Mouse (Mus musculus) MEL (cell line): ENCODE measurements at regions not wholly inside any gene's neighbourhood (a gene's known extent, or its start where the extent isn't known, plus 50 kb on each side); places are given as distances from the start of the nearest gene placed in this dataset.

Experiments used
- DNase-seq: peaks from one replicate; pipeline ENCODE4 v3.0.0; 2011; ENCODE audit warnings: low read depth, low spot score
- H3K27ac ChIP-seq: 2 replicates; pipeline ENCODE4 v1.5.1; 2012; ENCODE audit warnings: low read depth, mild to moderate bottlenecking, control low read depth, low read length, moderate library complexity; ENCODE audit not compliant: control insufficient read depth
- H3K27me3 ChIP-seq, 2 experiments: fragments of 150-350 bp in 1 of 2; sonication (generic) in 1 of 2; 2 replicates each; pipeline ENCODE4 v1.6.1; 2012; ENCODE audit warnings: low read length in 2 of 2, mild to moderate bottlenecking in 2 of 2, improper control_type of control experiment in 1 of 2, moderate library complexity in 1 of 2; ENCODE audit not compliant: insufficient read depth in 2 of 2, control insufficient read depth in 1 of 2
- H3K36me3 ChIP-seq, 2 experiments: 2 replicates each; pipeline ENCODE4 v1.6.1; 2012 to 2014; ENCODE audit warnings: low read length in 2 of 2, improper control_type of control experiment in 1 of 2, inconsistent platforms in 1 of 2, mild to moderate bottlenecking in 1 of 2; ENCODE audit not compliant: insufficient read depth in 2 of 2, control insufficient read depth in 1 of 2
- H3K4me1 ChIP-seq, 2 experiments: fragments of 150-350 bp in 1 of 2; sonication (generic) in 1 of 2; 2 replicates each; pipeline ENCODE4 v1.6.1; 2012; ENCODE audit warnings: low read length in 2 of 2, improper control_type of control experiment in 1 of 2, mild to moderate bottlenecking in 1 of 2; ENCODE audit not compliant: insufficient read depth in 2 of 2, control insufficient read depth in 1 of 2
- H3K4me3 ChIP-seq, 2 experiments: fragments of 150-350 bp in 1 of 2; sonication (generic) in 1 of 2; 2 replicates each; pipeline ENCODE4 v1.5.1; 2012; ENCODE audit warnings: low read depth in 2 of 2, low read length in 2 of 2, mild to moderate bottlenecking in 2 of 2, moderate library complexity in 2 of 2, control low read depth in 1 of 2, improper control_type of control experiment in 1 of 2; ENCODE audit not compliant: control insufficient read depth in 1 of 2, insufficient read depth in 1 of 2
- H3K79me2 ChIP-seq: 2 replicates; pipeline ENCODE4 v1.6.1; 2012; ENCODE audit warnings: mild to moderate bottlenecking, low read length, moderate library complexity; ENCODE audit not compliant: control insufficient read depth, poor library complexity, insufficient read depth
- H3K9ac ChIP-seq: 2 replicates; pipeline ENCODE4 v1.6.1; 2012; ENCODE audit warnings: low read depth, mild to moderate bottlenecking, control low read depth, low read length, moderate library complexity; ENCODE audit not compliant: control insufficient read depth, poor library complexity, severe bottlenecking
- H3K9me3 ChIP-seq: fragments of 150-350 bp; sonication (generic); replicated peaks from 2 replicates; pipeline ENCODE4 v1.6.1; 2012; ENCODE audit warnings: mild to moderate bottlenecking, low read length, improper control_type of control experiment, moderate library complexity; ENCODE audit not compliant: insufficient read depth
- CHD2 ChIP-seq: IDR thresholded peaks from 2 replicates; pipeline ENCODE4 v1.6.1; 2011; ENCODE audit warnings: low read length, improper control_type of control experiment
- CTCF ChIP-seq, 3 experiments: IDR thresholded peaks in 2 of 3; conservative IDR thresholded peaks in 1 of 3; 2 replicates each; pipeline ENCODE4 v1.5.1; 2011 to 2012; ENCODE audit warnings: low read length in 3 of 3, low read depth in 2 of 3, mild to moderate bottlenecking in 2 of 3, improper control_type of control experiment in 1 of 3, inconsistent platforms in 1 of 3, mixed read lengths in 1 of 3, moderate library complexity in 1 of 3; ENCODE audit not compliant: control insufficient read depth in 1 of 3, insufficient read depth in 1 of 3, poor library complexity in 1 of 3, severe bottlenecking in 1 of 3
- E2F4 ChIP-seq: IDR thresholded peaks from 2 replicates; pipeline ENCODE4 v1.6.1; 2011; ENCODE audit warnings: low read depth, low read length, improper control_type of control experiment, borderline replicate concordance
- GABPA ChIP-seq: IDR thresholded peaks from 2 replicates; pipeline ENCODE4 v1.6.1; 2012; ENCODE audit warnings: low read depth, mild to moderate bottlenecking, inconsistent platforms, low read length, improper control_type of control experiment, moderate library complexity
- GATA1 ChIP-seq: IDR thresholded peaks from 2 replicates; pipeline ENCODE4 v1.6.1; 2011; ENCODE audit warnings: low read depth, low read length, improper control_type of control experiment
- MAFK ChIP-seq: IDR thresholded peaks from 2 replicates; pipeline ENCODE4 v1.6.1; 2011; ENCODE audit warnings: low read depth, mild to moderate bottlenecking, low read length, improper control_type of control experiment, borderline replicate concordance
- MAZ ChIP-seq: IDR thresholded peaks from 2 replicates; pipeline ENCODE4 v1.6.1; 2012; ENCODE audit warnings: low read depth, mild to moderate bottlenecking, inconsistent platforms, low read length, improper control_type of control experiment
- MEF2A ChIP-seq: IDR thresholded peaks from 2 replicates; pipeline ENCODE4 v1.6.1; 2014; ENCODE audit warnings: low read depth, mild to moderate bottlenecking, inconsistent platforms, low read length, improper control_type of control experiment; ENCODE audit not compliant: poor library complexity, insufficient replicate concordance, severe bottlenecking; ENCODE audit errors: extremely low read depth
- MXI1 ChIP-seq: IDR thresholded peaks from 2 replicates; pipeline ENCODE4 v1.6.1; 2011; ENCODE audit warnings: mild to moderate bottlenecking, low read depth, low read length, improper control_type of control experiment
- MYC ChIP-seq: IDR thresholded peaks from 2 replicates; pipeline ENCODE4 v1.6.1; 2011; ENCODE audit warnings: low read depth, mild to moderate bottlenecking, low read length, improper control_type of control experiment, moderate library complexity
- POLR2A ChIP-seq, 2 experiments: IDR thresholded peaks; 2 replicates each; pipeline ENCODE4 v1.6.1; 2011 to 2012; ENCODE audit warnings: low read length in 2 of 2, mild to moderate bottlenecking in 2 of 2, control low read depth in 1 of 2, improper control_type of control experiment in 1 of 2, low read depth in 1 of 2, moderate library complexity in 1 of 2; ENCODE audit not compliant: control insufficient read depth in 1 of 2, insufficient read depth in 1 of 2, poor library complexity in 1 of 2
- POLR2AphosphoS5 ChIP-seq: IDR thresholded peaks from 2 replicates; pipeline ENCODE4 v1.6.1; 2012; ENCODE audit warnings: low read depth, borderline replicate concordance, mild to moderate bottlenecking, inconsistent platforms, low read length, moderate library complexity, mixed read lengths
- RAD21 ChIP-seq: IDR thresholded peaks from 2 replicates; pipeline ENCODE4 v1.6.1; 2011; ENCODE audit warnings: mild to moderate bottlenecking, low read depth, low read length, improper control_type of control experiment
- SIN3A ChIP-seq: IDR thresholded peaks from 2 replicates; pipeline ENCODE4 v1.6.1; 2012; ENCODE audit warnings: low read length, improper control_type of control experiment, inconsistent platforms
- TAL1 ChIP-seq: IDR thresholded peaks from 2 replicates; pipeline ENCODE4 v1.6.1; 2012; ENCODE audit warnings: mild to moderate bottlenecking, inconsistent platforms, low read length, moderate library complexity, mixed read lengths
- TBP ChIP-seq: IDR thresholded peaks from 2 replicates; pipeline ENCODE4 v1.8.0; 2011; ENCODE audit warnings: low read depth, low read length, improper control_type of control experiment
- UBTF ChIP-seq: IDR thresholded peaks from 2 replicates; pipeline ENCODE4 v1.6.1; 2012; ENCODE audit warnings: low read depth, mild to moderate bottlenecking, inconsistent platforms, low read length, improper control_type of control experiment, moderate library complexity, borderline replicate concordance; ENCODE audit not compliant: insufficient read depth
- USF2 ChIP-seq, 2 experiments: IDR thresholded peaks; 2 replicates each; pipeline ENCODE4 v1.6.1; 2011 to 2012; ENCODE audit warnings: improper control_type of control experiment in 2 of 2, low read length in 2 of 2, borderline replicate concordance in 1 of 2, inconsistent platforms in 1 of 2, low read depth in 1 of 2, mild to moderate bottlenecking in 1 of 2; ENCODE audit not compliant: insufficient read depth in 1 of 2
- ZC3H11A ChIP-seq: IDR thresholded peaks from 2 replicates; pipeline ENCODE4 v1.6.1; 2012; ENCODE audit warnings: low read depth, mild to moderate bottlenecking, inconsistent platforms, low read length, improper control_type of control experiment
- ZMIZ1 ChIP-seq: IDR thresholded peaks from 2 replicates; pipeline ENCODE4 v1.6.1; 2012; ENCODE audit warnings: low read depth, mild to moderate bottlenecking, inconsistent platforms, low read length, improper control_type of control experiment, moderate library complexity
- ZNF384 ChIP-seq: IDR thresholded peaks from 2 replicates; pipeline ENCODE4 v1.6.1; 2012; ENCODE audit warnings: low read depth, mild to moderate bottlenecking, inconsistent platforms, low read length, improper control_type of control experiment

- H3K27ac ChIP-seq, result no peak overlapping the region
Measured at GRCm38 (mm10) chr11:43353602-43354001, 72.4 kb downstream of the Pttg1 start.

GRCm38 (mm10) chr11:43353030-43353429 lies 73.0 kb downstream of the Pttg1 start:
- Histone ChIP-seq H3K27me3 (no peaks in the 10 kb centered on the region), H3K27ac (no peak overlapping the region)

More at GRCm38 (mm10) chr11:43353602-43354001, 72.4 kb downstream of the Pttg1 start:
- Histone ChIP-seq H3K36me3 (no peaks in the 10 kb centered on the region), H3K4me3 (no peak overlapping the region), H3K4me1 (no peaks in the 10 kb centered on the region), H3K9ac (no peak overlapping the region), H3K9me3 (no peaks in the 10 kb centered on the region), H3K79me2 (no peaks in the 10 kb centered on the region), H3K27me3 (no peaks in the 10 kb centered on the region)
- no peak for TF ChIP-seq MAZ
- TF ChIP-seq MEF2A, result no peak
- TF ChIP-seq UBTF, result no peak
- no peak for TF ChIP-seq CTCF (IDR thresholded peaks at IDR 0.05 in 2 of 3, conservative IDR thresholded peaks at IDR 0.05 in 1 of 3; ENCODE audit: control insufficient read depth in 1 of 3, insufficient read depth in 1 of 3, low read depth in 2 of 3, low read length in 3 of 3, poor library complexity in 1 of 3, severe bottlenecking in 1 of 3)
- TF ChIP-seq CHD2, result no peak
- TF ChIP-seq SIN3A, result no peak
- DNase-seq, result no peak

GRCm38 (mm10) chr11:43351818-43352217 lies 74.2 kb downstream of the Pttg1 start:
- no peak overlapping the region for H3K27ac ChIP-seq
- H3K4me1 ChIP-seq, result no peaks in the 10 kb centered on the region
- no peak for DNase-seq
- no peaks in the 10 kb centered on the region for H3K36me3 ChIP-seq
- no peak for TF ChIP-seq E2F4
- no peak for TF ChIP-seq MAFK
- H3K4me3 ChIP-seq, result no peak overlapping the region
- no peaks in the 10 kb centered on the region for H3K79me2 ChIP-seq
- no peak overlapping the region for H3K9ac ChIP-seq
- no peaks in the 10 kb centered on the region for H3K9me3 ChIP-seq
- H3K27me3 ChIP-seq, result no peaks in the 10 kb centered on the region

More at GRCm38 (mm10) chr11:43353030-43353429, 73.0 kb downstream of the Pttg1 start:
- Histone ChIP-seq H3K4me1 (no peaks in the 10 kb centered on the region), H3K9me3 (no peaks in the 10 kb centered on the region), H3K4me3 (no peak overlapping the region), H3K36me3 (no peaks in the 10 kb centered on the region), H3K9ac (no peak overlapping the region), H3K79me2 (no peaks in the 10 kb centered on the region)
- no peak for DNase-seq
- TF ChIP-seq MYC, result no peak
- no peak for TF ChIP-seq ZNF384
- TF ChIP-seq POLR2AphosphoS5, result no peak
- TF ChIP-seq ZC3H11A, result no peak
- no peak for TF ChIP-seq GABPA
- no peak for TF ChIP-seq SIN3A
- no peak for TF ChIP-seq E2F4
- TF ChIP-seq GATA1, result no peak
- TF ChIP-seq TAL1, result no peak
- TF ChIP-seq RAD21, result no peak
- TF ChIP-seq MXI1, result no peak
- TF ChIP-seq TBP, result no peak
- TF ChIP-seq USF2 (IDR thresholded peaks at IDR 0.05; ENCODE audit: borderline replicate concordance in 1 of 2, insufficient read depth in 1 of 2, low read depth in 1 of 2, low read length in 2 of 2), result no peak
- TF ChIP-seq CHD2, result no peak
- no peak for TF ChIP-seq POLR2A (IDR thresholded peaks at IDR 0.05; ENCODE audit: control insufficient read depth in 1 of 2, insufficient read depth in 1 of 2, low read depth in 1 of 2, low read length in 2 of 2, poor library complexity in 1 of 2)
- no peak for TF ChIP-seq ZMIZ1
- TF ChIP-seq UBTF, result no peak
